Mouse (Mus musculus): Measurements from ENCODE around the gene Abca17. TPM values are rescaled to one million over a fixed set of nuclear protein-coding genes. Genes with fewer than 3 reads are reported as not detected.

Abca17 gene
- polyA plus RNA-seq, 2 experiments: 0.04 TPM; not detected in 1

- Histone ChIP-seq H3K4me3 (ENCODE audit: insufficient read depth in 1 of 2, low read depth in 2 of 2, low read length in 2 of 2) (no peak overlapping the region), H3K9ac (replicated peaks) (no peak overlapping the region), H3K36me3 (replicated peaks; ENCODE audit: control insufficient read depth, insufficient read depth, low read depth) (peaks cover 41% of the 10 kb centered on the region), H3K4me2 (ENCODE audit: low read depth) (no peak overlapping the region), H3K27me3 (ENCODE audit: control insufficient read depth, insufficient read depth, low read length) (peaks cover 3% of the 10 kb centered on the region; the same call in 1 of the 2 replicates), H3K4me1 (replicated peaks; ENCODE audit: control insufficient read depth in 2 of 2, insufficient read depth in 2 of 2, low read length in 1 of 2) (peaks cover 15 to 25% of the 10 kb centered on the region in 2 experiments), H3K9me3 (ENCODE audit: control insufficient read depth, low read length) (no peaks in the 10 kb centered on the region), H3K27ac (no peak overlapping the region)
- DNase-seq (ENCODE audit: low read depth in 3 of 3, low spot score in 3 of 3) (no peak), ATAC-seq (ENCODE audit: insufficient read depth) (no peak)
- no peak for TF ChIP-seq EP300 (IDR thresholded peaks at IDR 0.05; ENCODE audit: low read depth)
- no peak for TF ChIP-seq CTCF (IDR thresholded peaks at IDR 0.05; ENCODE audit: low read depth)
- WGBS (ENCODE audit: insufficient replicate concordance): 74% methylated on average over 4 of the region's 4 CpGs
Measured at GRCm38 (mm10) chr17:24216836-24217235, 134.0 kb downstream of the Abca17 start.

Small RNA genes lying within 50 kb of the gene (microRNA-seq; reads per million reads assigned to microRNA genes)
- not detected for gene Gm24427
- gene Mir5134: 2.5 reads per million
- gene Mir6965: not detected

Other genes with a start within 250 kb of the Abca17 start
- 8.5 and 9.7 TPM in 2 replicates for gene Pdpk1, start 200.1 kb downstream of the Abca17 start, polyA plus RNA-seq (2012; rRNA removed)
- gene Pdpk1, start 200.1 kb downstream of the Abca17 start, polyA plus RNA-seq (2014; fragmentation: Nextera tagmentation; extraction: Ambion mirVana): 24.5 and 25.5 TPM in 2 replicates
- 11.6 and 12.7 TPM in 2 replicates for gene Amdhd2, start 187.3 kb downstream of the Abca17 start, polyA plus RNA-seq (2012; rRNA removed)
- 17.6 and 21.7 TPM in 2 replicates for gene Amdhd2, start 187.3 kb downstream of the Abca17 start, polyA plus RNA-seq (2014; fragmentation: Nextera tagmentation; extraction: Ambion mirVana)
- 236 and 271 TPM in 2 replicates for gene Atp6v0c, start 181.4 kb downstream of the Abca17 start, polyA plus RNA-seq (2012; rRNA removed)
- gene Atp6v0c, start 181.4 kb downstream of the Abca17 start, polyA plus RNA-seq (2014; fragmentation: Nextera tagmentation; extraction: Ambion mirVana): 326 and 346 TPM in 2 replicates
- gene Tbc1d24, start 145.5 kb downstream of the Abca17 start, polyA plus RNA-seq (2012; rRNA removed): 14.1 TPM in 2 replicates
- 4.9 and 5.4 TPM in 2 replicates for gene Tbc1d24, start 145.5 kb downstream of the Abca17 start, polyA plus RNA-seq (2014; fragmentation: Nextera tagmentation; extraction: Ambion mirVana)
- 0.59 and 0.64 TPM in 2 replicates for gene Ntn3, start 141.5 kb downstream of the Abca17 start, polyA plus RNA-seq (2012; rRNA removed)
- gene Ntn3, start 141.5 kb downstream of the Abca17 start, polyA plus RNA-seq (2014; fragmentation: Nextera tagmentation; extraction: Ambion mirVana): 0.45 and 0.69 TPM in 2 replicates
- 18.3 and 21.1 TPM in 2 replicates for gene Tedc2, start 130.2 kb downstream of the Abca17 start, polyA plus RNA-seq (2012; rRNA removed)
- 7.7 and 7.9 TPM in 2 replicates for gene Tedc2, start 130.2 kb downstream of the Abca17 start, polyA plus RNA-seq (2014; fragmentation: Nextera tagmentation; extraction: Ambion mirVana)
- gene Ccnf, start 99.6 kb downstream of the Abca17 start, polyA plus RNA-seq (2012; rRNA removed): 34.0 and 36.9 TPM in 2 replicates
- gene Ccnf, start 99.6 kb downstream of the Abca17 start, polyA plus RNA-seq (2014; fragmentation: Nextera tagmentation; extraction: Ambion mirVana): 69.5 and 71.7 TPM in 2 replicates
- 14.4 and 14.8 TPM in 2 replicates for gene Abca3, start 882 bp upstream of the Abca17 start, polyA plus RNA-seq (2012; rRNA removed)
- 12.5 and 14.4 TPM in 2 replicates for gene Abca3, start 882 bp upstream of the Abca17 start, polyA plus RNA-seq (2014; fragmentation: Nextera tagmentation; extraction: Ambion mirVana)
- gene Rnps1, start 63.5 kb upstream of the Abca17 start, polyA plus RNA-seq (2012; rRNA removed): 91.5 and 114 TPM in 2 replicates
- gene Rnps1, start 63.5 kb upstream of the Abca17 start, polyA plus RNA-seq (2014; fragmentation: Nextera tagmentation; extraction: Ambion mirVana): 90.6 and 96.3 TPM in 2 replicates
- gene Eci1, start 75.6 kb upstream of the Abca17 start, polyA plus RNA-seq (2012; rRNA removed): 42.3 and 48.3 TPM in 2 replicates
- 56.4 and 64.7 TPM in 2 replicates for gene Eci1, start 75.6 kb upstream of the Abca17 start, polyA plus RNA-seq (2014; fragmentation: Nextera tagmentation; extraction: Ambion mirVana)
- 2.1 and 2.3 TPM in 2 replicates for gene Dnase1l2, start 92.0 kb upstream of the Abca17 start, polyA plus RNA-seq (2012; rRNA removed)
- 0.14 and 0.46 TPM in 2 replicates for gene Dnase1l2, start 92.0 kb upstream of the Abca17 start, polyA plus RNA-seq (2014; fragmentation: Nextera tagmentation; extraction: Ambion mirVana)
- 17.1 and 19.9 TPM in 2 replicates for gene E4f1, start 119.2 kb upstream of the Abca17 start, polyA plus RNA-seq (2012; rRNA removed)
- gene E4f1, start 119.2 kb upstream of the Abca17 start, polyA plus RNA-seq (2014; fragmentation: Nextera tagmentation; extraction: Ambion mirVana): 4.5 and 5.0 TPM in 2 replicates
- gene Pgp, start 119.3 kb upstream of the Abca17 start, polyA plus RNA-seq (2012; rRNA removed): 37.9 and 38.2 TPM in 2 replicates
- 70.4 and 76.7 TPM in 2 replicates for gene Pgp, start 119.3 kb upstream of the Abca17 start, polyA plus RNA-seq (2014; fragmentation: Nextera tagmentation; extraction: Ambion mirVana)
- gene Bricd5, start 122.8 kb upstream of the Abca17 start, polyA plus RNA-seq (2012; rRNA removed): 0.29 and 0.30 TPM in 2 replicates
- gene Bricd5, start 122.8 kb upstream of the Abca17 start, polyA plus RNA-seq (2014; fragmentation: Nextera tagmentation; extraction: Ambion mirVana): 0.23 TPM in 1 of 2 replicates, not detected in the other
- 13.5 and 18.5 TPM in 2 replicates for gene Mlst8, start 128.0 kb upstream of the Abca17 start, polyA plus RNA-seq (2012; rRNA removed)
- gene Mlst8, start 128.0 kb upstream of the Abca17 start, polyA plus RNA-seq (2014; fragmentation: Nextera tagmentation; extraction: Ambion mirVana): 9.6 and 11.2 TPM in 2 replicates
- 0.09 and 0.11 TPM in 2 replicates for gene Caskin1, start 137.5 kb upstream of the Abca17 start, polyA plus RNA-seq (2012; rRNA removed)
- 0.08 TPM in 2 replicates for gene Caskin1, start 137.5 kb upstream of the Abca17 start, polyA plus RNA-seq (2014; fragmentation: Nextera tagmentation; extraction: Ambion mirVana)
- gene Traf7, start 176.9 kb upstream of the Abca17 start, polyA plus RNA-seq (2012; rRNA removed): 55.4 and 64.2 TPM in 2 replicates
- 25.6 and 29.4 TPM in 2 replicates for gene Traf7, start 176.9 kb upstream of the Abca17 start, polyA plus RNA-seq (2014; fragmentation: Nextera tagmentation; extraction: Ambion mirVana)
- gene Rab26, start 183.1 kb upstream of the Abca17 start, polyA plus RNA-seq (2012; rRNA removed): 0.21 and 0.28 TPM in 2 replicates
- 0.95 and 1.0 TPM in 2 replicates for gene Rab26, start 183.1 kb upstream of the Abca17 start, polyA plus RNA-seq (2014; fragmentation: Nextera tagmentation; extraction: Ambion mirVana)
- 3.4 and 4.0 TPM in 2 replicates for gene Pkd1, start 198.8 kb upstream of the Abca17 start, polyA plus RNA-seq (2012; rRNA removed)
- 1.8 and 2.9 TPM in 2 replicates for gene Pkd1, start 198.8 kb upstream of the Abca17 start, polyA plus RNA-seq (2014; fragmentation: Nextera tagmentation; extraction: Ambion mirVana)

Data from liver, embryonic 14.5 days (tissue).